Mouse (Mus musculus): ENCODE measurements around the gene Mycl. TPM values are rescaled to one million over a fixed set of nuclear protein-coding genes. Genes with fewer than 3 reads are reported as not detected.

Mycl gene
- polyA plus RNA-seq, 1 experiment, result 0.44 TPM

DNA sequence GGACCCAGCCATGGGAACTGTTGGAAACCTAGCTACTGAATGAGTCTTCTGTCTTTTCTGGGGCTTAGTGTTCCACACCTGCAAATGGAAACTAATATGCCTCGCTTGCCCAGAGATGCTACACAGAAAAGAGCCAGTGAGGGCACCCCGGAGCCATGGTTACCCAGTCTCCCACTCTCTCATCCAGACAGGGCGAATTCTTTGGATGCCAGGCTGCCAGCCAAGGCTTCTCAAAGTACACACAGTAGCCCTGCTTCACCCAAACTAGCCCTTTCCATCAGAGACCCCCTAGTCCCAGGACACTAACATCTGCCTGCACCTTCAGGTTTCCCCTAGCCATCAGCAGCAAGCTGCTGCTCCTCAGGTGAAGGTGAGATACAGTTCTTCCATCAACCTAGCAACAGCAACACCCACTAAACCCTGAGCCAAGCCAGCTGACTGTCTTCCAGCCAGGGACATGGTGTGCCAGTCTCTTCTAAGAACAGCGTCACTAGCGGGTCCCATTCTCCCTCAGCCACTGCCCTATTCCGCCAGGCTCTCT lies 36.9 kb upstream of the Mycl start:
- no peak overlapping the region for H3K4me3 ChIP-seq (ENCODE audit: control insufficient read depth, low read depth, low read length)
- no peaks in the 10 kb centered on the region for H3K36me3 ChIP-seq (ENCODE audit: control insufficient read depth, insufficient read depth, low read length)
- H3K27me3 ChIP-seq (ENCODE audit: control insufficient read depth, insufficient read depth, low read length), result no peaks in the 10 kb centered on the region
- TF ChIP-seq POLR2A (IDR thresholded peaks at IDR 0.05; ENCODE audit: control insufficient read depth, low read depth, low read length) (0 out of 2 replicates have a peak, but pooled peaks have one; percentile 25), CTCF (IDR thresholded peaks at IDR 0.05; ENCODE audit: control insufficient read depth, insufficient read depth, insufficient replicate concordance, low read depth, low read length) (no peak)
- H3K27ac ChIP-seq (ENCODE audit: control insufficient read depth, insufficient read depth, low read depth, low read length), result 0 out of 2 replicates have a peak overlapping the region, but pooled peaks have one; percentile 36
- peaks cover 32% of the 10 kb centered on the region for H3K4me1 ChIP-seq (ENCODE audit: control insufficient read depth, insufficient read depth, low read length)

- Histone ChIP-seq H3K4me3 (ENCODE audit: control insufficient read depth, low read depth, low read length) (no peak overlapping the region; the same call in 1 of the 2 replicates), H3K27me3 (ENCODE audit: control insufficient read depth, insufficient read depth, low read length) (no peaks in the 10 kb centered on the region), H3K4me1 (ENCODE audit: control insufficient read depth, insufficient read depth, low read length) (peaks cover 30% of the 10 kb centered on the region), H3K36me3 (ENCODE audit: control insufficient read depth, insufficient read depth, low read length) (no peaks in the 10 kb centered on the region), H3K27ac (ENCODE audit: control insufficient read depth, insufficient read depth, low read depth, low read length) (no peak overlapping the region)
- TF ChIP-seq POLR2A (IDR thresholded peaks at IDR 0.05; ENCODE audit: control insufficient read depth, low read depth, low read length) (no peak), CTCF (IDR thresholded peaks at IDR 0.05; ENCODE audit: control insufficient read depth, insufficient read depth, insufficient replicate concordance, low read depth, low read length) (no peak)
Measured at GRCm38 (mm10) chr4:122959816-122960215, 35.6 kb upstream of the Mycl start.

DNA sequence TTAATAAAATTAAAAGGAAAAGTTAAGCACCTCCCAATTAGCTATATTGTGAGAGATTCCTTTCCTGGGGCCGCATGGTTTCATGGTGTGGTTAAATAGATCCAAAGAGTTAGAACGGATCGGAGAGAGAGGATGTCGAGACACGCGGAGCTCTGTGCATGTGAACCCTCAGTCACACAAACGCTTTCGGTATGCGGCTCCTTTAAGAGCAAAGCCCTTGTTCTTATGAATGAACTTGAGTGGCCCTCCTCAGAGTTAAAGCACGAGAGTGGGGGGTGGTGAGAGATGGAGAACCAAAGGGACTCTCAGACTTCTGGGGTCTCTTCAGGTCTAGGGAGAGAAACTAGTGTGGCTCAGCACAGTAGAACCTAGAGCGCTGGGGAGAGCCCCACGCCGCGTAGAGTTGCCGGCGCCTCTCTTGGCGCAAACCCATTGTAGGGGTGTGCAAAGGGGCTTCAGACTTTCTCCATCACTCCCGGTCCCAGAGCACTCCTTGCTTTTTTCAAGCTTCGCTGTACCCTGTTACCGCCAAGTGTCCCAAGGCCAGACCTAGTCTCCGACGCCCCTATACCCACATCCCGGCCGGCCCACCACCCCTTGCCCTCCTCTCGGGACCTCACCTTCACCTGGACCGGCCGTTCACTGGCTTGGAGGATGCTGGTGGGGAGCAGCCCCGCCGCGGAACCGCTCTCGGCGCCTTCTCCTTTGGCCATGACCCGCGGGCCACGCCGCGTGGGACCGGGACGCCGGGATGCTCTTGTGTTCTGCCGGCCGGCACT lies 34.9 kb upstream of the Mycl start:
- Histone ChIP-seq H3K4me3 (ENCODE audit: control insufficient read depth, low read depth, low read length) (peak overlapping the region; percentile 88), H3K36me3 (ENCODE audit: control insufficient read depth, insufficient read depth, low read length) (no peaks in the 10 kb centered on the region), H3K27me3 (ENCODE audit: control insufficient read depth, insufficient read depth, low read length) (no peaks in the 10 kb centered on the region), H3K27ac (ENCODE audit: control insufficient read depth, insufficient read depth, low read depth, low read length) (0 out of 2 replicates have a peak overlapping the region, but pooled peaks have one; percentile 30), H3K4me1 (ENCODE audit: control insufficient read depth, insufficient read depth, low read length) (peaks cover 23% of the 10 kb centered on the region)
- TF ChIP-seq CTCF (IDR thresholded peaks at IDR 0.05; ENCODE audit: control insufficient read depth, insufficient read depth, insufficient replicate concordance, low read depth, low read length), result no peak
- no peak for TF ChIP-seq POLR2A (IDR thresholded peaks at IDR 0.05; ENCODE audit: control insufficient read depth, low read depth, low read length)

DNA sequence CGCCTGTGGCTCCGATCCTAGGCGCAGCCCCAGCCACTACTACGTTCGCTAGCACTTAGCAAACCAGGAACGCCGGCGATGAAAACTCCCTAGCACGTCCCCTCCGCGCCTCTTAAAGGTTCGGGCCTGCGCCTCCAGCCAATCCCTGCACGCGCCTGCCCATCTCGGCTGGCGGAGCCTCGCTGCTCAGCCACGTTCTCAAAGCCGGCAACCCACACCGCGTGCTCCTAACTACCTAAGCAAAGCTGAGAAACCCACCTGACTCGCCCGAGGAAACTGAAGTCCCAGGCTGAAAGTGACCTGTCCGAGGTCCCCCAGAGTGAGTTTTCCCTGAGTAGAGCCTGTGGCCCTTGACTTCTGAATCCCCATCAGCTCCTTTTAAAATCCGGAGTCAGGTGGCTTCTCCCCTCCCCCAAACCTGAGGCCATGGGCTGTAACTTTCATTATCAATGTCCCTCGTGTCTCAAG lies 34.3 kb upstream of the Mycl start, which contains the start of gene Mfsd2a:
Mfsd2a (minus strand) TSS at position 89 of the 468 bp plus-strand sequence.
- no peak for TF ChIP-seq CTCF (IDR thresholded peaks at IDR 0.05; ENCODE audit: control insufficient read depth, insufficient read depth, insufficient replicate concordance, low read depth, low read length)
- TF ChIP-seq POLR2A (IDR thresholded peaks at IDR 0.05; ENCODE audit: control insufficient read depth, low read depth, low read length), result peak; percentile 64
- H3K36me3 ChIP-seq (ENCODE audit: control insufficient read depth, insufficient read depth, low read length), result no peaks in the 10 kb centered on the region
- peak within 1 kb of the TSS; percentile 88 for H3K4me3 ChIP-seq (ENCODE audit: control insufficient read depth, low read depth, low read length)
- H3K27me3 ChIP-seq (ENCODE audit: control insufficient read depth, insufficient read depth, low read length), result no peaks in the 10 kb centered on the region
- peaks cover 20% of the 10 kb centered on the region for H3K4me1 ChIP-seq (ENCODE audit: control insufficient read depth, insufficient read depth, low read length)
- H3K27ac ChIP-seq (ENCODE audit: control insufficient read depth, insufficient read depth, low read depth, low read length), result peak within 1 kb of the TSS; percentile 79

DNA sequence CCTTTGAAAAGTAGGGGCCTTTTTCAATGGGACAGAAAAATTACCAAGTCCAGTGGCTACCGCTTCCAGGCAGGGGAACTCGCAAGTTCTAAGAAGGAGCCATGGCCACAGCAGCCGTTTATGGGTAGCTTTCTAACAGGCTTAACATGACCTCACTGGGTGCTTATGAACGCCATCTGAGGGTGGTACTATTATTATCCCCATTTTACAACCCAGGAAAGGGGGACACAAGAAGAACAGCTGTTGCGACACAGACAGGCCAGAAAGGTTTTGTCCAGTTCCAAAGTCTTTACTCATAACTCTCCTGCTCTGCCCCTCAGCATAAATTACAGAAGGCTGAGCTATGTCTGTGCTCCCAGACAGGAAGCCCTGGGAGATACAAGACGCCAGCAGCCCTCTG lies 33.9 kb upstream of the Mycl start:
- peak overlapping the region; percentile 79 for H3K27ac ChIP-seq (ENCODE audit: control insufficient read depth, insufficient read depth, low read depth, low read length)
- no peak for TF ChIP-seq POLR2A (IDR thresholded peaks at IDR 0.05; ENCODE audit: control insufficient read depth, low read depth, low read length)
- no peak for TF ChIP-seq CTCF (IDR thresholded peaks at IDR 0.05; ENCODE audit: control insufficient read depth, insufficient read depth, insufficient replicate concordance, low read depth, low read length)
- H3K36me3 ChIP-seq (ENCODE audit: control insufficient read depth, insufficient read depth, low read length), result no peaks in the 10 kb centered on the region
- H3K4me3 ChIP-seq (ENCODE audit: control insufficient read depth, low read depth, low read length), result peak overlapping the region; percentile 88
- H3K4me1 ChIP-seq (ENCODE audit: control insufficient read depth, insufficient read depth, low read length), result peaks cover 20% of the 10 kb centered on the region
- H3K27me3 ChIP-seq (ENCODE audit: control insufficient read depth, insufficient read depth, low read length), result no peaks in the 10 kb centered on the region

- TF ChIP-seq CTCF (IDR thresholded peaks at IDR 0.05; ENCODE audit: control insufficient read depth, insufficient read depth, insufficient replicate concordance, low read depth, low read length), result no peak
- TF ChIP-seq POLR2A (IDR thresholded peaks at IDR 0.05; ENCODE audit: control insufficient read depth, low read depth, low read length), result no peak
- Histone ChIP-seq H3K36me3 (ENCODE audit: control insufficient read depth, insufficient read depth, low read length) (no peaks in the 10 kb centered on the region), H3K27me3 (ENCODE audit: control insufficient read depth, insufficient read depth, low read length) (no peaks in the 10 kb centered on the region), H3K4me3 (ENCODE audit: control insufficient read depth, low read depth, low read length) (no peak overlapping the region), H3K27ac (ENCODE audit: control insufficient read depth, insufficient read depth, low read depth, low read length) (peak overlapping the region; percentile 52; the same call in 1 of the 2 replicates), H3K4me1 (ENCODE audit: control insufficient read depth, insufficient read depth, low read length) (peaks cover 20% of the 10 kb centered on the region)
Measured at GRCm38 (mm10) chr4:122962751-122963150, 32.7 kb upstream of the Mycl start.

GRCm38 (mm10) chr4:122968106-122968505 lies 27.3 kb upstream of the Mycl start:
- TF ChIP-seq POLR2A (IDR thresholded peaks at IDR 0.05; ENCODE audit: control insufficient read depth, low read depth, low read length), result no peak
- no peak for TF ChIP-seq CTCF (IDR thresholded peaks at IDR 0.05; ENCODE audit: control insufficient read depth, insufficient read depth, insufficient replicate concordance, low read depth, low read length)
- H3K4me3 ChIP-seq (ENCODE audit: control insufficient read depth, low read depth, low read length), result no peak overlapping the region
- H3K36me3 ChIP-seq (ENCODE audit: control insufficient read depth, insufficient read depth, low read length), result no peaks in the 10 kb centered on the region
- no peaks in the 10 kb centered on the region for H3K27me3 ChIP-seq (ENCODE audit: control insufficient read depth, insufficient read depth, low read length)
- H3K4me1 ChIP-seq (ENCODE audit: control insufficient read depth, insufficient read depth, low read length), result no peaks in the 10 kb centered on the region
- H3K27ac ChIP-seq (ENCODE audit: control insufficient read depth, insufficient read depth, low read depth, low read length), result no peak overlapping the region

Data from testis, adult 2 months (tissue).